Mouse (Mus musculus) limb, embryonic 10.5 days (tissue): Measurements from ENCODE around the gene Itgb8. TPM values are rescaled to one million over a fixed set of nuclear protein-coding genes. Genes with fewer than 3 reads are reported as not detected.

Source experiments
- DNase-seq: peaks from one replicate; pipeline ENCODE4 v3.0.0-alpha.2; 2017; ENCODE audit warnings: low spot score
- H3K27ac ChIP-seq: fragments of 300-500 bp; sonication (generic); 2 replicates; pipeline ENCODE4 v1.5.1; 2016; ENCODE audit warnings: mild to moderate bottlenecking
- H3K27me3 ChIP-seq: fragments of 300-500 bp; sonication (generic); 2 replicates; pipeline ENCODE4 v1.6.1; 2016; ENCODE audit warnings: low read depth, mild to moderate bottlenecking; ENCODE audit not compliant: poor library complexity, severe bottlenecking
- H3K36me3 ChIP-seq: fragments of 300-500 bp; sonication (generic); 2 replicates; pipeline ENCODE4 v1.6.1; 2016; ENCODE audit warnings: mild to moderate bottlenecking, moderate library complexity
- H3K4me1 ChIP-seq: fragments of 300-500 bp; sonication (generic); 2 replicates; pipeline ENCODE4 v1.6.1; 2016
- H3K4me3 ChIP-seq: fragments of 300-500 bp; sonication (generic); 2 replicates; pipeline ENCODE4 v1.5.1; 2016; ENCODE audit warnings: mild to moderate bottlenecking, moderate library complexity
- H3K9me3 ChIP-seq: fragments of 300-500 bp; sonication (generic); replicated peaks from 2 replicates; pipeline ENCODE4 v1.6.1; 2016; ENCODE audit warnings: mild to moderate bottlenecking
- WGBS: fragments of 180-500 bp; shearing (Covaris S2); methylation state at CpG from one replicate; pipeline ENCODE4 v1.1.7; 2016; 5-methylcytosine and 5-hydroxymethylcytosine counted together
- polyA plus RNA-seq: library from polyadenylated mRNA; unstranded; fragments of >200 nt; fragmentation: Nextera tagmentation; extraction: Ambion mirVana; gene quantifications from 2 replicates; pipeline ENCODE4 v1.2.1, GENCODE M21; 2016

The Itgb8 gene
- polyA plus RNA-seq, 1 experiment from 2014 or later: 4.2 TPM

DNA sequence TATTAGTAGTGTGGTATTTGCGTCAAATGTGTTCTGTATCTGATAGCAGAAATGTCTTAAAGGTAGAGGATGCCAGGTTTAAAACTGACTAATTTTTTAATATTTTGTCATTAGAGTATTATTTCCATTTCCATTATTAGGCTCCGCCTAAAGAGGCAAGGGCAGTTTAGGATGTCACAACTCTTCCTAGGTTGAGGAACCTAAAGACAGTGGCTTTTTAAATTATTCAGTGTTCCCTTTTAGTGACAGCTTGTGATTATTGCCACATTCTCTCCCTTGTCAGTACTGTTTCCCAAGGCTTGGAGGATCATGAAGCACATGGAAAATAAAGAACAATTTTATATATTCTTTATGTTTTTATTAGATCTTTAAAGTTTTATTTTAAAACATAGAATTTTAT is 80.9 kb downstream of the Itgb8 start:
- Histone ChIP-seq H3K4me1 (no peaks in the 10 kb centered on the region), H3K27me3 (no peaks in the 10 kb centered on the region), H3K36me3 (0 out of 2 replicates have a peak, but pooled peaks cover 3% of the 10 kb centered on the region), H3K27ac (no peak overlapping the region), H3K4me3 (no peak overlapping the region), H3K9me3 (no peaks in the 10 kb centered on the region)
- no peak for DNase-seq
- 90% methylated on average over 2 of the region's 2 CpGs for WGBS

DNA sequence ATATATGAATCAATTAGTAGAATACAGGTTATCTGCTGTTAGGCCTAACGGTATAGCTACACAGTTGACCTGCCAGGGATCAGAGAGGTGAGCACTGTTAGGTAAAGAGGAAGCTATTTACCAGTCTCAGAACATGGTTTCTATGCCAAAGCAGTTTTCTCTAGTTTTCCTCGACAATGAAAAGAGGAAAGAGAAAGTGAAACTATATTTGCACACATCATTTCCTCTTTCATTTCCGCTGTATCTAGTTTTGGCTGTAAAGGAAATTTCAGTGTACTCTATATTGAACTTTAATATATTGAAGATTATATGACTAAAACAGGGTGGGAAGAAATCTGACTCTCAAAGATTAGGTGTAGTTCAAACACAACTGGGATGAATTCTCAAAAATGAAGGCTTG is 81.5 kb downstream of the Itgb8 start:
- Histone ChIP-seq H3K4me3 (no peak overlapping the region), H3K27ac (no peak overlapping the region), H3K4me1 (no peaks in the 10 kb centered on the region), H3K36me3 (no peaks in the 10 kb centered on the region), H3K27me3 (no peaks in the 10 kb centered on the region), H3K9me3 (no peaks in the 10 kb centered on the region)
- WGBS: 85% methylated on average over 3 of the region's 3 CpGs
- no peak for DNase-seq

DNA sequence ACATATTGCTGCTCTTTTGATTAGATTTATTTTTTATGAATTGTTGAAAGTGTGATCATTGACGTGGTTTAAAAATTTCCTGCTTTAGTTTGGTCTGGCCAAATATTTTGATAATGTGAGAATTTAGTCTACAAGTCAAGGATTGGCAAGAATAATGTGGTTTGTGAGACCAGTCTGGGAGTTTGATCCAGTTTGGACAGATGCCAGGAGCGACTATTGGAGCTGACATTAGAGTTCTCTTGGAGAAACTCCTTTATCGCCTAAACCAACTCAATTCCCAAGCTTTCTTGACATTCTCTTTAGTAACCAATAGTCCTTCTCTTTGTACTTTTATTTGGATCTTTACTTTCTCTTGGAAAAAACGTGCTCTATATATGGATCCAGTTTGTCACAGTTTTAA is 83.0 kb downstream of the Itgb8 start:
- Histone ChIP-seq H3K27ac (no peak overlapping the region), H3K36me3 (no peaks in the 10 kb centered on the region), H3K4me3 (no peak overlapping the region), H3K27me3 (no peaks in the 10 kb centered on the region), H3K4me1 (no peaks in the 10 kb centered on the region), H3K9me3 (no peaks in the 10 kb centered on the region)
- no peak for DNase-seq
- 84% methylated on average over 4 of the region's 4 CpGs for WGBS

DNA sequence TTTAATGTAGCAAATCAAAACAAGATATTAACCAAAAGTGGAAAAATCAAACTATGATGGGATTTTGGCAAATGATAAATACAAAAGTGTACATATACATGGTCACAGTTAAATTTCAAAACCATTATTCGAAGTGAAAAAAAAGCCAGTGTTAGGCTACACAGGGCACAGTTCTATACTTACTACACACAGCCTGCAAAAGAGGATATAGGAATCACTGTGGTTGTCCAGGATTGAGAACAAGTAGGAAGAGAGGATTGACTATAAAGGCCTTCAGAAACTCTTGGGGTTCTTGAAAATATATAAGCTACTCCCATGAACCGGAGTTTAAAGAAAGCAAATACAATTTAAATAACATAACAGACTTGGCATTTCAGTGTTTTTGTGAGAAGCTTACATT is 87.6 kb downstream of the Itgb8 start:
- DNase-seq: no peak
- no peaks in the 10 kb centered on the region for H3K4me1 ChIP-seq
- H3K27ac ChIP-seq: no peak overlapping the region
- H3K36me3 ChIP-seq: no peaks in the 10 kb centered on the region
- no peaks in the 10 kb centered on the region for H3K27me3 ChIP-seq
- WGBS: 93% methylated on average over 2 of the region's 2 CpGs
- no peak overlapping the region for H3K4me3 ChIP-seq
- no peaks in the 10 kb centered on the region for H3K9me3 ChIP-seq

DNA sequence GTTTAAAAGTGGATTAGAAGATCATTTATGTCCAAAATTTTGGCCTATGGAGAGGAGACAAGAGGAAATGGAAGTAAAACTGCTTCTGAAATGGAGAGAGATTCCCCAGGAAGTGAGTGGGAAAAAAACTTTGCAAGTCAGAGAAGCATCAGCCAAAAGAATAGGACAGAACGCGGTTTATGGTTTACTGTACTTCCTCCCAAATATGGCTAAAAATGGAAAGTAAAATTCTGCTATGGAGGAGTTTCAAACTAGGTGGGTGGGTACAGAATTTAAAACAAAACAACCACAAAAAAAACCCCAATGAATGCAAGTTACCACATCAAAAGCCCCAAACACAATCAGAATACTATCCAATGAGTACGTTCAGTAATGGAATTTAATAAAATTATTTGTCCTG is 90.8 kb downstream of the Itgb8 start:
- DNase-seq: no peak
- no peaks in the 10 kb centered on the region for H3K4me1 ChIP-seq
- no peak overlapping the region for H3K4me3 ChIP-seq
- H3K9me3 ChIP-seq: no peaks in the 10 kb centered on the region
- no peaks in the 10 kb centered on the region for H3K27me3 ChIP-seq
- WGBS: 92% methylated on average over 3 of the region's 3 CpGs
- no peak overlapping the region for H3K27ac ChIP-seq
- H3K36me3 ChIP-seq: no peaks in the 10 kb centered on the region

DNA sequence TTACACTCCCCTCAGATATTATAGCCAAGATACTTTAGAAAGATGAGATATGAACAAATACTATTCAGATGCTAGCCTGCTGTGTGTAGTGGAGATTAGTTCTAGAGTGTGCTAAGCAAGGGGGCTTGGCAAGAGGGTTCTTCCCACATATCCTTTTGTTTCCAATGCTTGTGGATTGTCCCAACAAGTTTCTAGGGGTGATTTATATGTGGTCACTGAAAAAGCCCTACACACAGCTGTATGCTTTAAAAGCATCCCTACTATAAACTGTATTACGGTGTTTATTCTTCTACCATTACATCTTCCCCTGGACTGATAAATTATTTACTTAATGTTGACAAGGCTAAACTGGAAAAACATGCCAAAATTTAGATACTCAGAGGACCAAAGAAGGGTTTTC is 92.6 kb downstream of the Itgb8 start:
- DNase-seq: no peak
- no peaks in the 10 kb centered on the region for H3K27me3 ChIP-seq
- H3K4me3 ChIP-seq: no peak overlapping the region
- WGBS: 93% methylated on average over 1 of the region's 1 CpGs
- no peaks in the 10 kb centered on the region for H3K36me3 ChIP-seq
- no peak overlapping the region for H3K27ac ChIP-seq
- no peaks in the 10 kb centered on the region for H3K4me1 ChIP-seq
- H3K9me3 ChIP-seq: no peaks in the 10 kb centered on the region

DNA sequence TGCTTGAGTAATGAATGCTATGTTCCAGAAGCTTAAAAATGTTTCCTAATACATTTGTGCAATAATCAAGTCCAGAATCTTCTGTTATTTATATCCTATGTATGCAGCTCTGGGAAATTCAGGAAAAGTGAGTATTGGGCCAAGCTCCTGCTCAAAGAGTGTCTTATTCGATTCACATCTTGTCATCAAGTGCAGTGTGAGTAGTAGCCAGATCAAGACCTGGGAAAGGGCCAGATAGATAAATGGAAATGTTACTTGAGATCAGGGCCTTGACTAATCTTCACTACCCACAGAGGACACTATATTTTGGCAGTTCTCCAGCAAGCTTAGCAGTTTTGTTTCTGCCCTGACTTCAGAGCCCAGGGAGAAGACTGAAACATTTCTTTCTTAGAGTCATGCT is 100.7 kb downstream of the Itgb8 start:
- H3K36me3 ChIP-seq: no peaks in the 10 kb centered on the region
- no peaks in the 10 kb centered on the region for H3K9me3 ChIP-seq
- DNase-seq: no peak
- no peaks in the 10 kb centered on the region for H3K4me1 ChIP-seq
- no peak overlapping the region for H3K4me3 ChIP-seq
- 81% methylated on average over 1 of the region's 1 CpGs for WGBS
- no peak overlapping the region for H3K27ac ChIP-seq
- H3K27me3 ChIP-seq: no peaks in the 10 kb centered on the region

GRCm38 (mm10) chr12:119113522-119114135 is 125.0 kb downstream of the Itgb8 start:
- Histone ChIP-seq H3K9me3 (no peaks in the 10 kb centered on the region), H3K4me3 (no peak overlapping the region), H3K36me3 (no peaks in the 10 kb centered on the region), H3K4me1 (no peaks in the 10 kb centered on the region), H3K27ac (no peak overlapping the region), H3K27me3 (no peaks in the 10 kb centered on the region)
- DNase-seq: no peak
- WGBS: 75% methylated on average over 6 of the region's 6 CpGs

GRCm38 (mm10) chr12:119110091-119110490 is 128.5 kb downstream of the Itgb8 start:
- WGBS: 45% methylated on average over 2 of the region's 2 CpGs
- DNase-seq: no peak

More at GRCm38 (mm10) chr12:119110091-119110490, 128.5 kb downstream of the Itgb8 start:
- Histone ChIP-seq H3K27me3 (no peaks in the 10 kb centered on the region), H3K4me3 (no peak overlapping the region), H3K36me3 (no peaks in the 10 kb centered on the region), H3K4me1 (no peaks in the 10 kb centered on the region), H3K9me3 (no peaks in the 10 kb centered on the region), H3K27ac (no peak overlapping the region)

Other genes with a start within 250 kb of the Itgb8 start
- gene Macc1, start 75.5 kb upstream of the Itgb8 start, polyA plus RNA-seq: 0.21 and 0.59 TPM in 2 replicates